Mouse (Mus musculus) embryonic facial prominence, embryonic 14.5 days (tissue): Measurements from ENCODE around the gene Actn4. TPM values are rescaled to one million over a fixed set of nuclear protein-coding genes. Genes with fewer than 3 reads are reported as not detected.

Experiments used
- ATAC-seq: fragments of 200-750 bp; cut with Nextera tagmentation; 2 replicates; pipeline ENCODE4 v1.8.0; 2017; ENCODE audit warnings: low read depth, moderate number of reproducible peaks, moderate TSS enrichment
- DNase-seq: peaks from one replicate; pipeline ENCODE4 v3.0.0-alpha.2; 2015; ENCODE audit warnings: low spot score
- H3K27ac ChIP-seq: fragments of 300-500 bp; sonication (generic); replicated peaks from 2 replicates; pipeline ENCODE4 v1.5.1; 2014; ENCODE audit warnings: low read depth, mild to moderate bottlenecking, low read length, moderate library complexity
- H3K27me3 ChIP-seq: fragments of 300-500 bp; sonication (generic); replicated peaks from 2 replicates; pipeline ENCODE4 v1.6.1; 2014; ENCODE audit warnings: low read length; ENCODE audit not compliant: control insufficient read depth, insufficient read depth
- H3K36me3 ChIP-seq: fragments of 300-500 bp; sonication (generic); 2 replicates; pipeline ENCODE4 v1.6.1; 2014; ENCODE audit warnings: low read length, mixed read lengths; ENCODE audit not compliant: control insufficient read depth, insufficient read depth
- H3K4me1 ChIP-seq: fragments of 300-500 bp; sonication (generic); 2 replicates; pipeline ENCODE4 v1.6.1; 2014; ENCODE audit warnings: antibody characterized with exemption, low read length; ENCODE audit not compliant: control insufficient read depth, insufficient read depth
- H3K4me2 ChIP-seq: fragments of 300-500 bp; sonication (generic); 2 replicates; pipeline ENCODE4 v1.6.1; 2014; ENCODE audit warnings: low read depth, mild to moderate bottlenecking, low read length, moderate library complexity, mixed read lengths
- H3K4me3 ChIP-seq: fragments of 300-500 bp; sonication (generic); 2 replicates; pipeline ENCODE4 v1.5.1; 2014; ENCODE audit warnings: low read depth, mild to moderate bottlenecking, low read length
- H3K9ac ChIP-seq: fragments of 300-500 bp; sonication (generic); 2 replicates; pipeline ENCODE4 v1.6.1; 2014; ENCODE audit warnings: low read depth, mild to moderate bottlenecking, low read length, moderate library complexity, mixed read lengths
- H3K9me3 ChIP-seq: fragments of 300-500 bp; sonication (generic); 2 replicates; pipeline ENCODE4 v1.6.1; 2016; ENCODE audit warnings: low read length; ENCODE audit not compliant: control insufficient read depth
- WGBS: fragments of 180-500 bp; shearing (Covaris S2); extraction: QIAGEN DNeasy Blood & Tissue Kit; methylation state at CpG from one replicate; pipeline ENCODE4 v1.1.7; 2014; 5-methylcytosine and 5-hydroxymethylcytosine counted together
- polyA plus RNA-seq: library from polyadenylated mRNA; unstranded; fragments of >200 nt; fragmentation: Nextera tagmentation; extraction: Ambion mirVana; gene quantifications from 2 replicates; pipeline ENCODE4 v1.2.1, GENCODE M21; 2014

Actn4 gene
- 256 and 280 TPM in 2 replicates for polyA plus RNA-seq

GRCm38 (mm10) chr7:28961927-28962670 lies at the start of gene Actn4:
Gene Actn4, minus strand, starts transcription at chr7:28962340.
- DNase-seq (peak; percentile 99), ATAC-seq (peak; percentile 94)
- Histone ChIP-seq H3K36me3 (peaks cover 5% of the 10 kb centered on the region; the same call in 1 of the 2 replicates), H3K4me1 (peaks cover 37% of the 10 kb centered on the region), H3K27me3 (no peaks in the 10 kb centered on the region), H3K4me3 (peak within 1 kb of the TSS; percentile 99), H3K27ac (peak within 1 kb of the TSS; percentile 89), H3K9ac (peak within 1 kb of the TSS; percentile 97), H3K9me3 (no peaks in the 10 kb centered on the region), H3K4me2 (peak within 1 kb of the TSS; percentile 93)
- under 1% methylated on average over 57 of the region's 76 CpGs for WGBS

DNA sequence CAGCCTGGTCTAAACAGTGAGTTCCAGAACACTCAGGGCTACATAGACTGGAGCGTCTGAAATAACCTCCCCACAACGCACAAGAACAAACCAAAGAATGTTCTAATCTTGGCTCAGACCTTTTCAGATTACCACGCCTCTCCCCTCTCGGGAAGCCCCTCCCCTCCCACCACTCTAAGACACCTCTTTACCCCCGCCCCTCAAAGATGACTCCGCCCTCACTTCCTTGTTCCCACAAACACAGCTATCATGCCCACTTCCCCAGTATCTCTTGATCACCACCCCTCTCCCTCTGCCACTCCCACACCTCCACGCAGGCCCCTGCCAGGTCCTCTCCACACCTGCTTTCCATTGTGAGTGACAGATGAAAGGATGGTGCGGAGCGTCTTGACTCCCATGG lies 46.6 kb upstream of the Actn4 start:
- 73% methylated on average over 9 of the region's 9 CpGs for WGBS
- Histone ChIP-seq H3K9ac (no peak overlapping the region), H3K36me3 (no peaks in the 10 kb centered on the region), H3K27ac (no peak overlapping the region), H3K4me3 (no peak overlapping the region), H3K4me1 (no peaks in the 10 kb centered on the region), H3K9me3 (no peaks in the 10 kb centered on the region), H3K4me2 (no peak overlapping the region), H3K27me3 (no peaks in the 10 kb centered on the region)
- DNase-seq (no peak), ATAC-seq (no peak)

DNA sequence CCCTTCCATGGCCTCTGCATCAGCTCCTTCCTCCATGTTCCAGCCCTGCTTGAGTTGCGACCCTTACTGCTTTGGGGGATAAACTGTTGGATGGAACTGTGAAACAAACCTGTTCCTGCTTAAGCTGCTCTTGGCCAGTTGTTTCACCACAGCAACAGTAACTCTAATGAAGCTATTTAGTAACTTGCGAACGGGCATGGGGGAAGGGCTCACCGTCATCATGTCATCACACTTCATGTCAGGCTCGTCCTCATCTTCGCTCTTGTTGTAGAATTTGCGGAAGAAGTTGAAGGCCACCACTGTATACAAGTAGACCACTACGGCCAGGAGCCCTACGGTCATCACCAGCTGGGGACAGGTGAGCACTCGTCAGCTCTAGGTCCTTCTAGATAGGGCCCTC lies 46.0 kb upstream of the Actn4 start:
- Histone ChIP-seq H3K4me1 (no peaks in the 10 kb centered on the region), H3K4me2 (no peak overlapping the region), H3K4me3 (no peak overlapping the region), H3K27me3 (no peaks in the 10 kb centered on the region), H3K9ac (no peak overlapping the region), H3K9me3 (no peaks in the 10 kb centered on the region), H3K27ac (no peak overlapping the region), H3K36me3 (no peaks in the 10 kb centered on the region)
- 87% methylated on average over 10 of the region's 10 CpGs for WGBS
- DNase-seq, result no peak
- ATAC-seq, result no peak

- Histone ChIP-seq H3K27ac (no peak overlapping the region), H3K4me3 (no peak overlapping the region), H3K36me3 (no peaks in the 10 kb centered on the region), H3K4me1 (no peaks in the 10 kb centered on the region), H3K27me3 (no peaks in the 10 kb centered on the region), H3K9ac (no peak overlapping the region), H3K4me2 (no peak overlapping the region), H3K9me3 (no peaks in the 10 kb centered on the region)
- no peak for ATAC-seq
- 76% methylated on average over 9 of the region's 9 CpGs for WGBS
- DNase-seq, result no peak
Measured at GRCm38 (mm10) chr7:29007224-29008101, 45.3 kb upstream of the Actn4 start.

DNA sequence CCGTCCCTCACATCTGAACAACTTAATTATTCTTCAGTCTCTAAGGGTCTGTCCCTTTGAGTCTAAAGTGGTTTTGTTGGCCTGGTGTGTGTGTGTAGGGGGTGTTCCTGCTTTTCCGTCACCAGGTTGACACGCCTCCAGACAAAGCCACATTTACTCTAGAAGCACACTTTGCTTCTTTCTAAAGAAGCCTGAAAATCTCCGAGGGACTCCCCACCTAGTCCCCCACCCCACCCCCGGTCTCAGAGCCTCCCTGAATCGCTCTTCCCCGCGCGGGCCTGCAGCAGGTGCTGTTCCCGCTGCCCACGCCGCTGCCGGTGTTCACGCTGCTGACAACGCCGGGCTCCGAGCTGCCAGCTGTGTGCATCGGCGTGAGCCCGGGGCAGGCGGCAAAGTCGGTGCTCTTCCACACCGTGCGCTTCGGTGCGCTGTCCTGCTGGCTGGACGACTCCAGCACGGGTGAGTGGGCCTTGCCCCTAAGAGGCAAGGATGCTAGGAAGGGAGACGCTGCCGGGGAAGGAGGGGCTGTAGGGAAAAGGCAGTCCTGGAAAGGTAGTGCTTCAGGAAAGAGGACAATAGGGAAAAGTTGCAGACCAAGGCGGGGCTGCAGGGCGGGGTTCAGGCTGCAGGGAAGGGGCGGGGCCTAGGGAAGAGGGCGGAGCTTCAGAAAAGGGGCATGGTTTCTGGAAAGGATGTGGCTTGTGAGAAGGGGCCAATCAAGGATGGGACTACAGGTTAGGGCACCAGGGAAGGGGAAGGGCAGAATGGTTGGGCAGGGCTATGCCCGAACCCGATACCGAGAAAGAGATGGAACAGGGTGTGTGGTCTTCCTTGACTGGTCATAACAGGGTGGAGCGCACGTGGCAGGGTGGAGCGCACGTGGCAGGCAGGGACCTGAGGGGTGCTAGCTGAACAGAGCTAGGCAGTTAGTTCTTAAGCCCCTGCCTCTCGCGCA lies 38.8 kb upstream of the Actn4 start:
- Histone ChIP-seq H3K27me3 (no peaks in the 10 kb centered on the region), H3K4me2 (peak overlapping the region; percentile 91), H3K4me1 (no peaks in the 10 kb centered on the region), H3K27ac (peak overlapping the region; percentile 70; the same call in 1 of the 2 replicates), H3K36me3 (no peaks in the 10 kb centered on the region), H3K9me3 (no peaks in the 10 kb centered on the region), H3K4me3 (peak overlapping the region; percentile 56), H3K9ac (peak overlapping the region; percentile 75)
- ATAC-seq (peak; percentile 88), DNase-seq (peak; percentile 80)
- WGBS, result 5% methylated on average over 43 of the region's 43 CpGs

DNA sequence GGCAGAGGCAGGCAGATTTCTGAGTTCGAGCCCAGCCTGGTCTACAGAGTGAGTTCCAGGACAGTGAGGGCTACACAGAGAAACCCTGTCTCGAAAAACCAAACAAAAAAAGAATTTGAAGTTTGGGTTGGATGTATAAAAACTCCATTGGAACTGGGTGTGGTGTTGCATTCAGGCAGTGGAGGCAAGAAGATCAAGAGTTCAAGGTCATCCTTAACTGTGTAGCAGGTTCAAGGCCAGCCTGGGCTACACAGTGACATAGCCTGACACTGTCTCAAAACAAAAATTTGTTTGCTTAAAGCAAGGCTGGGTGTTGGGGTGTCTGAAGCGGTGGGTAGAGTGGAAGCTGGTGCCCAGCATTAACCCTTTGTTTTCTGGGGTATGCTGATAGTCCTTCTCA lies 31.3 kb upstream of the Actn4 start:
- ATAC-seq, result no peak

DNA sequence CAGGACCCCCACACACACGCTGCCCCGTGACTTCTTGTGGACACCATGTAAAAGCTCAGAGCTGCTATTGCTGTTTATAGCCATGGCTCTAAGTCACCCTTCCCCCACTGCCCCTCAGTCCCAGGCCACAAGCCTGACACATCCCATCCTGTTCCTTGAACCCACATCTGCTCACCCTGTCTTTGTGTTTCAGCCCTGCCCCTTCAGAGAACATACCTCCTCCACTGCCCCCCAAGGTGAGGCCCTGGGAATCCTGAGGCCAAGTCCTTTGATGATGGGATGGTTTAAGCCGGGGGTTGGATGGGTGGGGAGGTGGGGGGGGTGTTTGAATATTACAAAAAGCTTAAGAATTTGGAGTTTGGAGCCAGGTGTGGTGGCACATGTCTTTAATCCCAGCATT lies 30.9 kb upstream of the Actn4 start:
- Histone ChIP-seq H3K36me3 (no peaks in the 10 kb centered on the region), H3K9me3 (no peaks in the 10 kb centered on the region), H3K4me2 (no peak overlapping the region), H3K4me1 (no peaks in the 10 kb centered on the region), H3K27ac (no peak overlapping the region), H3K4me3 (no peak overlapping the region), H3K9ac (no peak overlapping the region), H3K27me3 (no peaks in the 10 kb centered on the region)
- ATAC-seq (no peak), DNase-seq (no peak)
- WGBS, result 86% methylated on average over 3 of the region's 3 CpGs

More for the DNA sequence above, 31.3 kb upstream of the Actn4 start:
- no peaks in the 10 kb centered on the region for H3K27me3 ChIP-seq
- no peaks in the 10 kb centered on the region for H3K36me3 ChIP-seq
- DNase-seq, result no peak
- H3K27ac ChIP-seq, result no peak overlapping the region
- H3K9ac ChIP-seq, result no peak overlapping the region
- H3K4me2 ChIP-seq, result no peak overlapping the region
- no peak overlapping the region for H3K4me3 ChIP-seq
- H3K9me3 ChIP-seq, result no peaks in the 10 kb centered on the region
- no peaks in the 10 kb centered on the region for H3K4me1 ChIP-seq
- 83% methylated on average over 3 of the region's 3 CpGs for WGBS

DNA sequence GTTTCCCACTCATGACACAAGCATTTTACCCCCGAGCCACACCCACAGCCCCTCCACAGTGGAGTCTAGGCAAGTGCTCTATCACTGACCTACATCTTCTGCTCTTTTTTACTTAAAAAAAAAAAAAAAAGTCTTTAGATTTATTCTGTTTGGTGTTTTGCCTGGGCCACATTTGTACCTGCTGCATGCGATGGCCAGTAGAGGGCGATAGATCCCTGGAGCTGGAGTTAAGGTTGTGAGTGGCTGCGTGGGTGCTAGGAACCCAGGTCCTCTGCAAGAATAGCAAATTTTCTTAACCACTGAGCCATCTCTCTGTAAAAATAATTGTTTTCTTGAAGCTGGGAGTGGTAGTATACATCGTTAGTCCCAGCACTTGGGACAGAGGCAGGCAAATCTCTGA lies 29.5 kb upstream of the Actn4 start:
- Histone ChIP-seq H3K27me3 (no peaks in the 10 kb centered on the region), H3K4me2 (no peak overlapping the region), H3K27ac (no peak overlapping the region), H3K9me3 (no peaks in the 10 kb centered on the region), H3K4me3 (no peak overlapping the region), H3K36me3 (no peaks in the 10 kb centered on the region), H3K9ac (no peak overlapping the region), H3K4me1 (no peaks in the 10 kb centered on the region)
- WGBS, result 68% methylated on average over 5 of the region's 5 CpGs
- ATAC-seq, result no peak
- DNase-seq, result no peak
